Mouse (Mus musculus): Measurements from ENCODE around the gene Gm5148. TPM values are rescaled to one million over a fixed set of nuclear protein-coding genes. Genes with fewer than 3 reads are reported as not detected.

The Gm5148 gene
- 4.1 and 4.2 TPM in 2 replicates for polyA plus RNA-seq (2015; fragmentation: Nextera tagmentation; extraction: Ambion mirVana)

GRCm38 (mm10) chr3:37724171-37724804, at the start of gene Gm5148:
Gene Gm5148 (minus strand): TSS chr3:37724490.

Other genes starting within 250 kb of the Gm5148 start
- gene Spry1, start 84.5 kb downstream of the Gm5148 start, polyA plus RNA-seq (2015; fragmentation: Nextera tagmentation; extraction: Ambion mirVana): 2.5 and 2.7 TPM in 2 replicates